Mouse (Mus musculus): ENCODE data around the gene Olfr229.
"Not testable (repeated sequence)": the region's sequence is repeated elsewhere in the genome, so short reads cannot be mapped to it uniquely, and the experiment has no call there.

Olfr229 gene

GRCm38 (mm10) chr9:39907036-39907435, at the start of gene Olfr229:
TSS of gene Olfr229 (plus strand) at chr9:39907336.
- DNase-seq: no peak

- DNase-seq: no peak
Observed at GRCm38 (mm10) chr9:39866122-39866521, 41.0 kb upstream of the Olfr229 start, which contains the start of gene Olfr972. TSS of gene Olfr972 (plus strand) at chr9:39866422.

GRCm38 (mm10) chr9:39871986-39872385, 35.1 kb upstream of the Olfr229 start:
- not testable (repeated sequence) for DNase-seq

GRCm38 (mm10) chr9:39877541-39878396, 29.4 kb upstream of the Olfr229 start:
- DNase-seq: not testable (repeated sequence)

- no peak for DNase-seq
Observed at GRCm38 (mm10) chr9:39905106-39905505, 2.0 kb upstream of the Olfr229 start.

GRCm38 (mm10) chr9:39909939-39910338, 2.8 kb downstream of the Olfr229 start:
- no peak for DNase-seq

GRCm38 (mm10) chr9:39927975-39928836, 21.1 kb downstream of the Olfr229 start:
- not testable (repeated sequence) for DNase-seq

GRCm38 (mm10) chr9:39928837-39929236, 21.7 kb downstream of the Olfr229 start:
- not testable (repeated sequence) for DNase-seq

GRCm38 (mm10) chr9:39937201-39937600, 30.1 kb downstream of the Olfr229 start, which contains the start of gene Olfr974:
TSS of gene Olfr974 (plus strand) at chr9:39937501.
- no peak for DNase-seq

- no peak for DNase-seq
Observed at GRCm38 (mm10) chr9:39951946-39952345, 44.8 kb downstream of the Olfr229 start, which contains the start of gene Olfr975. TSS of gene Olfr975 (minus strand) at chr9:39952046.

- not testable (repeated sequence) for DNase-seq
Observed at GRCm38 (mm10) chr9:39961033-39961432, 53.9 kb downstream of the Olfr229 start, which contains the start of gene Olfr976. TSS of gene Olfr976 (minus strand) at chr9:39961133.

All from retina, postnatal 1 day (tissue).